Mouse (Mus musculus): ENCODE results near the gene Cd40.

- TF ChIP-seq CTCF (IDR thresholded peaks at IDR 0.05; ENCODE audit: control insufficient read depth, insufficient read depth, insufficient read length) (no peak), MAX (IDR thresholded peaks at IDR 0.05) (no peak), USF1 (IDR thresholded peaks at IDR 0.05; ENCODE audit: low read depth) (no peak)
These were observed 58.3 kb downstream of the Cd40 start for GRCm38 (mm10) chr2:165113733-165114132.

Measured in C2C12 (cell line).